Mouse (Mus musculus): ENCODE results near the gene Pqlc2. TPM values are rescaled to one million over a fixed set of nuclear protein-coding genes. Genes with fewer than 3 reads are reported as not detected.

The Pqlc2 gene
- total RNA-seq, 2 experiments from 2014 or later: 9.8 to 12.8 TPM

GRCm38 (mm10) chr4:139307916-139308315 is 2.6 kb downstream of the Pqlc2 start:
- peak; percentile 73 for ATAC-seq (ENCODE audit: poor library complexity, severe bottlenecking)

GRCm38 (mm10) chr4:139305521-139305920 is 5.0 kb downstream of the Pqlc2 start:
- no peak for ATAC-seq (ENCODE audit: poor library complexity, severe bottlenecking)

- no peak for ATAC-seq (ENCODE audit: poor library complexity, severe bottlenecking)
Observed at GRCm38 (mm10) chr4:139302241-139302640, 8.3 kb downstream of the Pqlc2 start.

GRCm38 (mm10) chr4:139301780-139302179 is 8.7 kb downstream of the Pqlc2 start:
- ATAC-seq (ENCODE audit: poor library complexity, severe bottlenecking): no peak

GRCm38 (mm10) chr4:139298671-139299366 is 11.7 kb downstream of the Pqlc2 start:
- ATAC-seq (ENCODE audit: poor library complexity, severe bottlenecking): no peak

- no peak for ATAC-seq (ENCODE audit: poor library complexity, severe bottlenecking)
Observed at GRCm38 (mm10) chr4:139297566-139297965, 12.9 kb downstream of the Pqlc2 start.

- ATAC-seq (ENCODE audit: poor library complexity, severe bottlenecking): no peak
Observed at GRCm38 (mm10) chr4:139292038-139292437, 18.5 kb downstream of the Pqlc2 start.

GRCm38 (mm10) chr4:139291099-139291498 is 19.4 kb downstream of the Pqlc2 start:
- ATAC-seq (ENCODE audit: poor library complexity, severe bottlenecking): no peak

- ATAC-seq (ENCODE audit: poor library complexity, severe bottlenecking): peak; percentile 48
Observed at GRCm38 (mm10) chr4:139289017-139289416, 21.5 kb downstream of the Pqlc2 start.

- peak; percentile 80 for ATAC-seq (ENCODE audit: poor library complexity, severe bottlenecking)
Observed at GRCm38 (mm10) chr4:139287122-139287863, 23.2 kb downstream of the Pqlc2 start.

GRCm38 (mm10) chr4:139286234-139286633 is 24.3 kb downstream of the Pqlc2 start:
- no peak for ATAC-seq (ENCODE audit: poor library complexity, severe bottlenecking)

GRCm38 (mm10) chr4:139284877-139285276 is 25.6 kb downstream of the Pqlc2 start:
- ATAC-seq (ENCODE audit: poor library complexity, severe bottlenecking): no peak

GRCm38 (mm10) chr4:139282955-139283417 is 27.5 kb downstream of the Pqlc2 start:
- no peak for ATAC-seq (ENCODE audit: poor library complexity, severe bottlenecking)

GRCm38 (mm10) chr4:139281791-139282345 is 28.6 kb downstream of the Pqlc2 start:
- ATAC-seq (ENCODE audit: poor library complexity, severe bottlenecking): no peak

GRCm38 (mm10) chr4:139280530-139280929 is 30.0 kb downstream of the Pqlc2 start:
- no peak for ATAC-seq (ENCODE audit: poor library complexity, severe bottlenecking)

- ATAC-seq (ENCODE audit: poor library complexity, severe bottlenecking): no peak
Observed at GRCm38 (mm10) chr4:139276411-139276810, 34.1 kb downstream of the Pqlc2 start.

- no peak for ATAC-seq (ENCODE audit: poor library complexity, severe bottlenecking)
Observed at GRCm38 (mm10) chr4:139274573-139274972, 35.9 kb downstream of the Pqlc2 start.

GRCm38 (mm10) chr4:139272951-139273680 is 37.4 kb downstream of the Pqlc2 start:
- no peak for ATAC-seq (ENCODE audit: poor library complexity, severe bottlenecking)

- no peak for ATAC-seq (ENCODE audit: poor library complexity, severe bottlenecking)
Observed at GRCm38 (mm10) chr4:139271562-139271961, 38.9 kb downstream of the Pqlc2 start.

GRCm38 (mm10) chr4:139270168-139270567 is 40.3 kb downstream of the Pqlc2 start:
- no peak for ATAC-seq (ENCODE audit: poor library complexity, severe bottlenecking)

- ATAC-seq (ENCODE audit: poor library complexity, severe bottlenecking): no peak
Observed at GRCm38 (mm10) chr4:139268242-139268641, 42.3 kb downstream of the Pqlc2 start.
